Mouse (Mus musculus): ENCODE data around the gene Lef1. TPM values are rescaled to one million over a fixed set of nuclear protein-coding genes. Genes with fewer than 3 reads are reported as not detected.

Lef1 gene
- polyA plus RNA-seq, 1 experiment from 2014 or later: 3.7 TPM

DNA sequence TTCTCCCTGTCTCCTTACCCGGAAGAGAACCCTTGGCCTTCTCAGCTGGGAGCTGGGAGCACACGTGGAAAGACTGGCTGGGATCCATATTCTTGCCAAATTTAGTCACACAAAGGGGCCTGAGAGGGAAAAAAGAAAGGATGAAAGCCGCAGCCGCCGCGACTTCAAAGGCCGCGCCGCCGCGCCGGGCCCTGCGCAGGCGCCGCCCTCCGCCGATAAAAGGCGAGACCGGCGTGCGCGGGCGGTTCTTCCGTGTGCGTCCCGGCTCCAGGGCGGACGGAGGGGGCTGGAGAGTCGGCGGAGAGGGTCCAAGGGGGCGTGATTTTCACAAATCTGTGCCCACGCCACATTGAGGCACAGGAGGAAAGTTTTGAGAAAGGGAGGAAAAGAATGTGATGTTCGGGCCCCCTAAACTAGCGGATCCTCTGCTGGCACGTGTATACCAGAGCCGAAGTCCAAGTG is 4.3 kb upstream of the Lef1 start:
- peaks cover 13% of the 10 kb centered on the region; the same call in 1 of the 2 replicates for H3K4me1 ChIP-seq (ENCODE audit: control insufficient read depth, insufficient read depth, low read length)
- under 1% methylated on average over 36 of the region's 36 CpGs for whole genome bisulfite sequencing

DNA sequence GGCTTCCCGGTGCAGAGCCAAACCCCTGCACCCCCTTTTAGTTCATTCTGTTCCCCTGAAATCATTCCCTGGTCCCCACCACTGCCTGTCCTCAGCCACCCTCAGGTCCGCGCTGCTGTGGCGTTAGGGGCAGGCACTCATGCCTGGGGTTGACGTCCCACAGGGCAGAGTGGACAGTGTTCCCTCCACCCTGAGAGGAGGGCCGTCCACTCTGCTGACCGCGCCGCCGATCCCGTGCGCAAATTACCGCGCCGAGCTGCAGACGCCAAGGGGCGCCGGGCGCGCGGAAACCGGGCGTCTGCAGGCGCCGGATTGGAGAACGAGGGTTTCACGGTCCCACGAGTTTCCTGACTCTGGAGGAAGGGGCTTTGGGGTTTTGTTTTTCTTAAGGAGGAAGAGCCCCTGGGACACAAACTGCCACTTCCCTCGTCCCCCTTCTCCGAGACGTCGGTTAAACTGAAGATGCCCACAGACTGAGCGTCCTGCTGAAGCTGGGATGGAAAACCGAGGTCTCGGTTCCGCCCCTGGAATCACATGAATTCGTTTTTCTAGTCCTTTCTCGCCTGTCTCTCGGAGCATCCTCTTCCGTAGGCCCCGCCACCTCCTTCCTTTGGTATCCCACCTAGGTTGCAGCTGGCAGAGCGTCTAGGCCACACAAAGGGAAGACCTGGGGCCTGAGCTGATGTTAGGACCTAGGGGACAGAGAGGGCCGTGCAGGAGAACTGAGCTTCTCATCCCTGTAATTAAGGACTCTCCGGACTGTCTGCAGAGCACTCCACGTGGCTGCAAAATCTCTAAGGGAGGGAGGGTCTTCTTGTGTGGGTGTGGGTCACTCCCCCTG is 3.6 kb upstream of the Lef1 start:
- Histone ChIP-seq H3K27me3 (ENCODE audit: control insufficient read depth, insufficient read depth, low read length) (peaks cover 36% of the 10 kb centered on the region), H3K4me3 (ENCODE audit: low read depth, low read length) (peak overlapping the region; percentile 29), H3K9ac (replicated peaks; ENCODE audit: low read depth, low read length) (0 out of 2 replicates have a peak overlapping the region, but pooled peaks have one; percentile 16), H3K36me3 (ENCODE audit: control insufficient read depth, insufficient read depth, low read length) (no peaks in the 10 kb centered on the region), H3K9me3 (ENCODE audit: control insufficient read depth, low read length) (no peaks in the 10 kb centered on the region), H3K27ac (ENCODE audit: low read depth, low read length) (no peak overlapping the region), H3K4me2 (ENCODE audit: low read depth, low read length) (peak overlapping the region; percentile 55), H3K4me1 (ENCODE audit: control insufficient read depth, insufficient read depth, low read length) (peaks cover 20% of the 10 kb centered on the region; the same call in 1 of the 2 replicates)
- WGBS: under 1% methylated on average over 45 of the region's 45 CpGs
- ATAC-seq (ENCODE audit: low read depth): peak; percentile 33; the same call in 1 of the 2 replicates

More for the DNA sequence above, 4.3 kb upstream of the Lef1 start:
- Histone ChIP-seq H3K36me3 (ENCODE audit: control insufficient read depth, insufficient read depth, low read length) (no peaks in the 10 kb centered on the region), H3K9ac (replicated peaks; ENCODE audit: low read depth, low read length) (0 out of 2 replicates have a peak overlapping the region, but pooled peaks have one; percentile 16), H3K27ac (ENCODE audit: low read depth, low read length) (no peak overlapping the region), H3K4me2 (ENCODE audit: low read depth, low read length) (peak overlapping the region; percentile 55), H3K4me3 (ENCODE audit: low read depth, low read length) (peak overlapping the region; percentile 29), H3K27me3 (ENCODE audit: control insufficient read depth, insufficient read depth, low read length) (peaks cover 33% of the 10 kb centered on the region), H3K9me3 (ENCODE audit: control insufficient read depth, low read length) (no peaks in the 10 kb centered on the region)
- ATAC-seq (ENCODE audit: low read depth): peak; percentile 52; the same call in 1 of the 2 replicates

DNA sequence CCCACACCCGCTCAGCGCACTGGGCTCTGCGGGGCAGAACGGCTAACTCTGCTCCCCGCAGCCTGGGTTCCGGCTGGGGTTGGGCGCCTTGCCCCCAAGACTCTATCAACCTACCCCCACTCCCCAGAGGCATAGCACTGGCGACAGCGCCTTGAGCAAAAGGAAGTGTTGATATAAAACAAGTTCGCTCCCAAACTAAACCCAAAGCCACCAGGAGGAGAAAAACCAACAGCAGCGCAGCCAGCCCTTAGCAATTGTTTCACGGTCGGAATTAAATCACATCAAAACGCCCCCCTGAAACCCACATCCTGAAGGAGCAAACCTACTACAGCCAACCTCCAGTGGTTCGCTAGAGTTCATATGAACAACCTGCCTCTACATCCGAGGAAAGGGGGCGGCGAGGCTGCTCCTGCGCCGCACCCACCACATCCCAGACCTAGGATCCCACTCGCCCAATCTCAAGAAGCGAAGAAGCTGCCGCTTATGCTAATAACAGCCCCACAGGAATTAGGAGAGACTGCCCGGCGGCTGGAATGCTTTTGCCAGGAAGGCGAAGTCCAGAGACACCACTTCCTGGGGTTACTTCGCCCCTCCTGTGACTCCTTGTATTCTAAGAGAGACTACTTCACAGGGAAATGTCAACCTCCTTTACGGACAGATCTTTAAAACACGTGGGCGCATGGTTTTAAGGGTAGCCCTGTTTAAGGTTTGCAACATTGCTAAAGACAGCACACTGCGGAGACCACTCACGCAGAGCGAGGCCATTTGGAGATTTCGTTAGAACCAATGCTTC is 2.8 kb upstream of the Lef1 start:
- H3K27ac ChIP-seq (ENCODE audit: low read depth, low read length): no peak overlapping the region
- H3K4me1 ChIP-seq (ENCODE audit: control insufficient read depth, insufficient read depth, low read length): peaks cover 28% of the 10 kb centered on the region; the same call in 1 of the 2 replicates
- no peak overlapping the region for H3K4me3 ChIP-seq (ENCODE audit: low read depth, low read length)

DNA sequence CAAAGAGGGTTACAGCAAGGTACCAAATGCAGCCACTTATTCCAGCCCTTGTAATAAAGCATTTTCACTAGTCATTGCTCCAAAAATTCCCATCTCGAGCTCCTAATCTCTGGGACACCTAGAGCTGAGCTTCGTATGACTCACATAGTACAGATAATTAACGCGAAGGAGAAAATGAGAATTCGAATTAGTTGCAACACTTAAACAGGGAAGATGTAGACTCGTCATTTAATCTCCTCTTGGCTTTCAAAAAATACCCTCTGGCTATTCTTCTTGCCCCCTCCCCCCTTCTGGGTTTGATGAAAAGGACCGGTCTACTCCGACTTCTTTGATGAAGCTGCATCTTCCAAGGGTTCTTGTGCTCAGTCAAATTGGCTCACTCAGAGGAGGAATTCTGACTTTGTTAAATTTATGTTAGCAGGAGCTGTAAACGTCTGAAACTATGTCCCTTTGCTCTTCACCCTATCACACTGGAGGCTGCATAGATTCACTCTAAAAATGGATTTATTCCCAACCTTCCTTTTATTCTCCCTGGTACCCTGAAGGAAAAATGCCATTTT is 2.1 kb upstream of the Lef1 start:
- no peak overlapping the region for H3K27ac ChIP-seq (ENCODE audit: low read depth, low read length)
- no peak overlapping the region for H3K4me3 ChIP-seq (ENCODE audit: low read depth, low read length)
- H3K9ac ChIP-seq (replicated peaks; ENCODE audit: low read depth, low read length): no peak overlapping the region
- WGBS: 3% methylated on average over 9 of the region's 9 CpGs
- no peaks in the 10 kb centered on the region for H3K36me3 ChIP-seq (ENCODE audit: control insufficient read depth, insufficient read depth, low read length)
- H3K4me2 ChIP-seq (ENCODE audit: low read depth, low read length): no peak overlapping the region
- H3K9me3 ChIP-seq (ENCODE audit: control insufficient read depth, low read length): no peaks in the 10 kb centered on the region
- peaks cover 28% of the 10 kb centered on the region; the same call in 1 of the 2 replicates for H3K4me1 ChIP-seq (ENCODE audit: control insufficient read depth, insufficient read depth, low read length)
- ATAC-seq (ENCODE audit: low read depth): no peak
- H3K27me3 ChIP-seq (ENCODE audit: control insufficient read depth, insufficient read depth, low read length): peaks cover 38% of the 10 kb centered on the region

More for the DNA sequence above, 2.8 kb upstream of the Lef1 start:
- Histone ChIP-seq H3K9me3 (ENCODE audit: control insufficient read depth, low read length) (no peaks in the 10 kb centered on the region), H3K36me3 (ENCODE audit: control insufficient read depth, insufficient read depth, low read length) (no peaks in the 10 kb centered on the region), H3K9ac (replicated peaks; ENCODE audit: low read depth, low read length) (no peak overlapping the region), H3K27me3 (ENCODE audit: control insufficient read depth, insufficient read depth, low read length) (peaks cover 39% of the 10 kb centered on the region), H3K4me2 (ENCODE audit: low read depth, low read length) (0 out of 2 replicates have a peak overlapping the region, but pooled peaks have one; percentile 28)
- 2% methylated on average over 34 of the region's 34 CpGs for WGBS
- no peak for ATAC-seq (ENCODE audit: low read depth)

DNA sequence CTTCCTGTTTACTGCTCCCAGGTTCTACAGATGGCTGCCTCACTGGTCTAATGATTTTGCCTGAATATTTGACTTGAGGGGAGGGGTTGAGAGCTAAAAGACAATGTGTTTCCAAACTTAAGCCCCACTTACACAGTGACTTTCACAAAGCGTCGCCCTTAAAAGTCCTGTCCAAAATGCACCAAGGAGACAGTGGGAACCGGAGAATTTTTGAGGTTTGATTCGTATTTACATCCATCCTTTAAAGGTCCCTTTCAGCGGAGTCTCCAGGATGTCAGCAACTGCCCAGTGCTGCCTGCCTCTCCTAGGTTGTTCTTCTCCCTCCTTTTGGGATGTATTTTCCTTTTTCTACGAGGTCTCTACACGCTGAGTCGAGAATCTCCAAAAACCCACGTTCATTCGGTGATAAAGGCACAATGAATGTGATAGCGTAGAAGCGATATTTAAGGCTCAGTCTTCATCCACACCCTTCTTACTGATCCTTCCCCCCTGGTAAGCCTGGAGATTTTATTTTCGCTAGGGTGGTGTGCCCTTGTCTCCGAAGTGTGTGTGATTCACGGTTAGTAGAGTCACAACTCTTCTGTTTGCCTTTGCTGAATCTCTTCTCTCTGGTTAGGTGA is 1.1 kb upstream of the Lef1 start:
- H3K4me1 ChIP-seq (ENCODE audit: control insufficient read depth, insufficient read depth, low read length): peaks cover 28% of the 10 kb centered on the region; the same call in 1 of the 2 replicates
- no peak for ATAC-seq (ENCODE audit: low read depth)
- under 1% methylated on average over 15 of the region's 15 CpGs for WGBS

DNA sequence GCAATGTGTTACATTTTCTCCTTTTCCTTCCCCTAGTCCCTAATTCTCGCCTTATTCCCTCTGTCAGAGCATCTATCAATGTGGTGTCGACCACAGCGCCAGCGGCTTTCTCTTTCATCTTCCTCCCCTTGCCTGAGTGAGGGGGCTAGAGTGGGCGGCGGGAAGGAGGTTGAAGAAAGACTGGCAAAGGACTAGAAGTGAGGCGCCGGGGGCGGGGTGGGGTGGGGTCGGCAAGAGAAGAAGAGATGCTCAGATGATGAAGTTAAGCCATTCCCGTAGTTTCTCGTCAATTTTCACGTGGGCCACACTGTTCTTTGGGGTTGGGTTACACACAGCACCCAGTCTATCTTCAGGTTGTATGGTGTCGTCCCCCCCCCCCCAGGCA is 593 bp upstream of the Lef1 start:
- WGBS: under 1% methylated on average over 14 of the region's 14 CpGs
- Histone ChIP-seq H3K27ac (ENCODE audit: low read depth, low read length) (no peak overlapping the region), H3K4me1 (ENCODE audit: control insufficient read depth, insufficient read depth, low read length) (peaks cover 28% of the 10 kb centered on the region; the same call in 1 of the 2 replicates), H3K9ac (replicated peaks; ENCODE audit: low read depth, low read length) (no peak overlapping the region), H3K9me3 (ENCODE audit: control insufficient read depth, low read length) (no peaks in the 10 kb centered on the region), H3K4me3 (ENCODE audit: low read depth, low read length) (peak overlapping the region; percentile 36), H3K27me3 (ENCODE audit: control insufficient read depth, insufficient read depth, low read length) (peaks cover 36% of the 10 kb centered on the region), H3K36me3 (ENCODE audit: control insufficient read depth, insufficient read depth, low read length) (no peaks in the 10 kb centered on the region), H3K4me2 (ENCODE audit: low read depth, low read length) (peak overlapping the region; percentile 57; the same call in 1 of the 2 replicates)
- no peak for ATAC-seq (ENCODE audit: low read depth)

More for the DNA sequence above, 1.1 kb upstream of the Lef1 start:
- Histone ChIP-seq H3K4me2 (ENCODE audit: low read depth, low read length) (peak overlapping the region; percentile 57; the same call in 1 of the 2 replicates), H3K9me3 (ENCODE audit: control insufficient read depth, low read length) (no peaks in the 10 kb centered on the region), H3K27ac (ENCODE audit: low read depth, low read length) (no peak overlapping the region), H3K36me3 (ENCODE audit: control insufficient read depth, insufficient read depth, low read length) (no peaks in the 10 kb centered on the region), H3K4me3 (ENCODE audit: low read depth, low read length) (peak overlapping the region; percentile 11; the same call in 1 of the 2 replicates), H3K9ac (replicated peaks; ENCODE audit: low read depth, low read length) (no peak overlapping the region), H3K27me3 (ENCODE audit: control insufficient read depth, insufficient read depth, low read length) (peaks cover 34% of the 10 kb centered on the region)

DNA sequence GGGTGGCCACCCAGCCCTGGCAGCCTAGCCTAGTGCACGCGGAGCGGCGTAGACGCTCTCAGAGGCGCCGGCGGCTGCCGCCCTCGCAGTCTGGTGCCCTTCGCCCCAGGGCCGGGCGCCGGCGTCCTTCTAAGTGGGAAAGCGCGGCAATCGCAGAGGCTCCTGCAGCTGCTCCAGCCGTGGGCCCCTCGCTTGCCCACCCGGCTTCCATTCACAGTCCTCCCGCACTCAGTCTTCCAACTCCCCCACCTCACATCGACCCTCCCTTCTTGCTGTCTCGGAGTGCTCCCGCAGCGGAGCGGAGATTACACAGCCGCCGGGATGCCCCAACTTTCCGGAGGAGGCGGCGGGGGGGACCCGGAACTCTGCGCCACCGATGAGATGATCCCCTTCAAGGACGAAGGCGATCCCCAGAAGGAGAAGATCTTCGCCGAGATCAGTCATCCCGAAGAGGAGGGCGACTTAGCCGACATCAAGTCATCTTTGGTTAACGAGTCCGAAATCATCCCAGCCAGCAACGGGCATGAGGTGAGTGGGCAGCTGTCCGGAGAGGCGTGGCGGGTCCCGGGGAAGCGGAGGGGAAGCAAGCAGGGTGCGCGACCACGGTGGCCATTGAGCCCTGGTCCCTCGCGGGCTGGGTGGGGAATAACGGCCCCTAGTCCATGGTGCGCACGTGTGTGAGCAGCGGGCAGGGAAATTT is 1.0 kb downstream of the Lef1 start:
- Histone ChIP-seq H3K9me3 (ENCODE audit: control insufficient read depth, low read length) (no peaks in the 10 kb centered on the region), H3K4me1 (ENCODE audit: control insufficient read depth, insufficient read depth, low read length) (peaks cover 22% of the 10 kb centered on the region; the same call in 1 of the 2 replicates), H3K4me3 (ENCODE audit: low read depth, low read length) (peak overlapping the region; percentile 36), H3K36me3 (ENCODE audit: control insufficient read depth, insufficient read depth, low read length) (no peaks in the 10 kb centered on the region), H3K9ac (replicated peaks; ENCODE audit: low read depth, low read length) (peak overlapping the region; percentile 34; the same call in 1 of the 2 replicates), H3K27ac (ENCODE audit: low read depth, low read length) (no peak overlapping the region), H3K27me3 (ENCODE audit: control insufficient read depth, insufficient read depth, low read length) (peaks cover 29% of the 10 kb centered on the region), H3K4me2 (ENCODE audit: low read depth, low read length) (peak overlapping the region; percentile 57)
- WGBS: under 1% methylated on average over 59 of the region's 59 CpGs
- ATAC-seq (ENCODE audit: low read depth): peak; percentile 26

Data from neural tube, embryonic 14.5 days (tissue).